ENCODE assay signal across 1 mouse cellular context in genomic region chr12:80109753-80110545, GRCm38 (mm10).
TF ChIP-seq lines count a peak whose summit lies in the region.

No protein-coding gene starts in this region.

TF ChIP-seq in CH12.LX, 34 proteins besides CTCF, POLR2A, EP300 and RAD21 (continued from another document):
- no peak for TF ChIP-seq ZNF384 (IDR thresholded peaks at IDR 0.05; ENCODE audit: low read depth, low read length)
